Mouse (Mus musculus) E14TG2a.4 (cell line): Measurements from ENCODE around the gene AK157302.

Experiments
- CTCF ChIP-seq: conservative IDR thresholded peaks from 2 replicates; pipeline ENCODE4 v1.5.1; 2014; ENCODE audit warnings: low read length
- NANOG ChIP-seq: IDR thresholded peaks from 2 replicates; pipeline ENCODE4 v1.6.1; 2014; ENCODE audit warnings: borderline replicate concordance, low read length, mixed read lengths
- POU5F1 ChIP-seq: IDR thresholded peaks from 2 replicates; pipeline ENCODE4 v1.6.1; 2014; ENCODE audit warnings: low read length, borderline replicate concordance

- TF ChIP-seq CTCF (no peak), POU5F1 (no peak), NANOG (no peak)
These were observed 26.7 kb upstream of the AK157302 start, which contains the start of gene Nkapl for GRCm38 (mm10) chr13:21468061-21469019.
